Mouse (Mus musculus) natural killer cell, adult 2 months (primary cell): Measurements from ENCODE around the gene Ufc1.
A peak's percentile ranks its signal among the peaks of the same experiment; 100 is the strongest.

ENCODE experiments used
- DNase-seq, 2 experiments: peaks; one replicate each; pipeline ENCODE4 v3.0.0; 2022; ENCODE audit warnings: low spot score in 2 of 2

Gene Ufc1

GRCm38 (mm10) chr1:171271196-171271595 lies 23.6 kb downstream of the Ufc1 start:
- no peak for DNase-seq

GRCm38 (mm10) chr1:171270573-171270900 lies 24.3 kb downstream of the Ufc1 start:
- DNase-seq, result no peak

DNA sequence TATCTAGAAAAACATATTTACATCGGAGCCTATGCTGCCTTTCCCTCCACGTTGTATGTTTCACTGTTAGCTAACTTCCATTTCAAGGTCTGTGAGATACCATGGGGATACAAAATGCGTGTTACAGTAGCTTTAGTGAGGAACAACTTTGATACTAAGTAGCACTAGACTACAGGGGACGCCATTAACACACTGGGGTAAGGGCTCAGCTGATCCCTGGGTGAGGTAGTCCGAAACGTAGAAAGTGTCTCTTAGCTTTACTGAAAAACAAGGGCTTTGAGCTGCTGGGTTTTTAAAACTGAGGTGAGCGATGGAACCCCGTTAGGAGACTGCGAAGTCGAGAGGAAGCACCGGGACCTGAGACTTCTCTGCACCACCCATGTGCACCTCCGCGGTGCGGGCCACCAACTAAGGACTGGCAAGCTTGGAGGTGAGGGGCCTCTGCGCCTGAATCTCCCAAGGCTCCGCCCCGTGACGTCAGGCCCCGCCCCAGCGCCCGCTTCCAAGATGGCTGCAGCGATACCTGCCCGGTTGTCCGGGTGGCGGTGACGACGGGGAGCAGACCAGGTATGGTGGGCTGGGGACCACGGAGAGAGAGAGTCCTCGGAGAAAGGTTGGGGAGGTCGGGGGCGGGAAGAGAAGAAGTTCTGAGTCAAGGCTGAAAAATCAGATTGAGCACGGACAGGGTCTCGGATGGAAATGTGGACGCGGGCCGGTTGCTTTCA lies 24.8 kb downstream of the Ufc1 start, which contains the start of gene B4galt3:
Gene B4galt3, plus strand, starts transcription at position 481 of the 725 bp plus-strand sequence.
- DNase-seq, result peak; percentile 89 to 93

- DNase-seq, result no peak
Measured at GRCm38 (mm10) chr1:171268341-171268740, 26.5 kb downstream of the Ufc1 start.

GRCm38 (mm10) chr1:171265971-171266744 lies 28.7 kb downstream of the Ufc1 start:
- no peak for DNase-seq

DNA sequence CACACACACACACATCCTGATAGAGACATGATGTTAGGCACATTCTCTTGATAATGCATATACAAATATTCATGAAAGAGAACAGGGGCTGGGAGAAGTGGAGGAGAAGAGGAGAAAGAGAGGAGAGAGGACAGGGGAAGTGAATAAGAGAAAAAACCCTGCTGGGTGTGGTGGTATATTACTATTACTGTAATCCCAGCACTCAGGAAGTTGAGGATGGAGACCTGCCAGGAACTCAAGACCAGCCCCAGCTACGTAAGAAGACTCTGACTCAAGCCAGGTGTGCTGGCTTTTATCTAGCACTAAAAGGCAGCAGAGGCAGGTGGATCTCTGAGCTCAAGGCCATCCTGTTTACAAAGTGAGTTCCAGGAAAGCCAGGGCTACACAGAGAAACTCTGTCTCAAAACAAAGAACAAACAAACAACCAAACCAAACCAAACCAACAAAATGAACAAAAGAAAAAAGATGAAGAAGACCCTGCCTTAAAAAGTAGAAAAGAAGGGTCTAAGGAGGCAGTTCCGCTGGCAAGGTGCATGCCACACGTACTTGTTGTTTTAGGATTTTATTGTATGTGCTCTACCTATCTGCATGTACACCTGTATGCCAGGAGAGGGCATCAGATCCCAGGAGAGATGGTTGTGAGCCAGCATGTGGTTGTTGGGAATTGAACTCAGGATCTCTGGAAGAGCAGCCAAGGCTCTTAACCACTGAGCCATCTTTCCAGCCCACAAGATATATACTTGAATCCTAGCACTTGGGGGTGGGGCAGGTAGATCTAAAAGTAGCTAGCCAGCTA lies 31.0 kb downstream of the Ufc1 start:
- no peak for DNase-seq

DNA sequence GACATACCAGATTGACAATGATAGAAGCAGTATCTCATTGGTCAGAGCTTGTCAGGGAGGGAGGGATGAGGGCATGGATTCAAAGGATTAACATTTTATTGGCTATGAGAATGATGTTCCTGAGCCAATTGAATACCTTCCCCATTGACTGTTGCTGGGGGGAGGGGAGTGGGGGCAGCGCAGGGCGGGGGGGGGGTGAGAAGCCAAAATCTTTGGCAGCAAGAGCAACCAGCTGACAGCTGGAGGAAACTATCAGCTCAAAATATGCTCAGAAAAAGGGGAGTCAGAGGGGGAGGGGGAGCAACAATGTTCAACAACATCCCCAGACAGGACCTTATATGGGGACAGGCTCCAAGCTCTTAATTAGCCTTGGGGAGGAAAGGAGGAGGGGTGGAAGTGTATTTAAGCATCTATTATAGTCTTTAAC lies 31.6 kb downstream of the Ufc1 start:
- DNase-seq, result no peak

- DNase-seq, result no peak
Measured at GRCm38 (mm10) chr1:171262594-171263130, 32.2 kb downstream of the Ufc1 start.

- no peak for DNase-seq
Measured at GRCm38 (mm10) chr1:171260316-171260715, 34.5 kb downstream of the Ufc1 start.

DNA sequence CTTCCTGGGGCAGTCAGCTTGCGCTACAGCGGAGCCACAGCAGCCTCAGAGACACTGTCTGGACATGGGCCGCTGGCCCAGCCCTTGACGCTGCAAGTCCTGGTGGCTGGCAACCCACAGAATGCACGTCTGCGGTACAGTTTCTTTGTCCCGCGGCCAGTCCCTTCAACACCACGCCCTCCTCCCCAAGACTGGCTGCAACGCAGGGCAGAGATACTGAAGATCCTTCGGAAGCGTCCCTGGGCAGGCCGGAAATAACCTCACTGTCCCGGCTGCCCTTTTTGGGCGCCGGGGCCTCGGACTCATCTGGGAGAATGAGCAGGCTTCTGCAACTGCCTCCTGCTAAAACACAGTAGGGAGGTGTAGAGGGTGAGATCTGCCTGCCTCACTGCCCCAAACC lies 35.9 kb downstream of the Ufc1 start:
- DNase-seq, result no peak

DNA sequence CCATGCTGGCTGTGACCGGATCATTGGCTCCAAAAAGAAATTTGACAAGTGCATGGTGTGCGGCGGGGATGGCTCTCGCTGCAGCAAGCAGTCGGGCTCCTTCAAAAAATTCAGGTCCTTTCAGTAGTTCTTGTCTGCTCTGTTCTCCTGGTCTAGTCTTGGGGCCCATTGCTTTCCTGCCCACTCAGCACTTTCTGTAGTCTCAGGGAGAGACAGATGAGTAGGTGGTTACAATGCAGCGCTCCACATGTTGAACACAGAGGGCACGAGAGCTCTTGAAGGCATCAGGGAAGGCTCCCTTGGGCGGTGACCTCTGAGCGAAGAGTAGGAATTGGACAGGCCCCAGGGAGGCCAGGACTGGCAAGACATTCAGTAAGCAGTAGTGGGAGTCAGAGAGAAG lies 37.0 kb downstream of the Ufc1 start:
- DNase-seq, result no peak

DNA sequence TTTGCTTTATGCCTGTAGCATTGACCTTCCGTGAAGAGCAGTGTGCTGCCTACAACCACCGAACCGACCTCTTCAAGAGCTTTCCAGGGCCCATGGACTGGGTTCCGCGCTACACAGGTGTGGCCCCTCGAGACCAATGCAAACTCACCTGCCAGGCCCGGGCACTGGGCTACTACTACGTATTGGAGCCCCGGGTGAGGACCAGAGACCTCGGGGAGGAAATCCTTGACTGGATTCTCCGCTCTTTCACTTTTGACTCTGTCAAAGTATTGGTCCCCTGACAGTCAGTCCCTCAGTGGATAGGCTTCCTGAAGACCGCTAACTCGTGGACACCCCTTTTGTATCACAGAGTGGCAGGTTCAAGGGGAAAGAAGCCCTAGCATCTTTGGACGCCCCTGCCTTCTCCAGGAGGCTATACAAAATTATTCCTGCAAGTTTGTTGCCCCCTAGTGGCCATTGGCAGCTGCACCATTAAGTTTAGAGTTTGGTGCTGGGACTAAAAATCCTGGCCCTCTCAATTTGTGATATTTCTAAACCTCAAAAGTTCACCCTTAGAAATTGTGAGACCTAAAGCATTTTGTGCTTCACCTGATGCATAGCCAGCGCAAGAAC lies 37.8 kb downstream of the Ufc1 start:
- DNase-seq, result peak; percentile 50 to 69

DNA sequence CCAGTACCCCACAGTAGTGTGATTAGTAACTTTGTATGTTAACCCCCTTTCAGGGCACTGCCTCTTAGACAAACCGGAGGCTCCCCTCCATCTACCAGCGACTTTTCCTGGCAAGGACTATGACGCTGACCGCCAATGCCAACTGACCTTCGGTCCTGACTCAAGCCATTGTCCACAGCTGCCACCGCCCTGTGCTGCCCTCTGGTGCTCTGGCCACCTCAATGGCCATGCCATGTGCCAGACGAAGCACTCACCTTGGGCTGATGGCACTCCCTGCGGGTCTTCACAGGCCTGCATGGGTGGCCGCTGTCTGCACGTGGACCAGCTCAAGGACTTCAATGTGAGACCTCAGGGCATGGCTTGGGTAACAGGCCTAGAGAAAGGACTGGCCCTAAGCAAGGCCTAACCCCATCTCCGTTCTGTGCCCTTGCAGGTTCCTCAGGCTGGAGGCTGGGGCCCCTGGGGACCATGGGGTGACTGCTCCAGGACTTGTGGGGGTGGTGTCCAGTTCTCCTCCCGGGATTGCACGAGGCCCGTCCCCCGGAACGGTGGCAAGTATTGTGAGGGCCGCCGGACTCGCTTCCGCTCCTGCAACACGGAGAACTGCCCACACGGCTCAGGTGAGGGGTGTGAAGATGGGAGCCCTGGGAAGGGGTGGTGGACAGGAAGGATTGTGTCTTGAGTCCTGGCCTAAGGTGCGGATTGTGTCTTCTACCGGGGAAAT lies 38.6 kb downstream of the Ufc1 start:
- DNase-seq, result no peak

DNA sequence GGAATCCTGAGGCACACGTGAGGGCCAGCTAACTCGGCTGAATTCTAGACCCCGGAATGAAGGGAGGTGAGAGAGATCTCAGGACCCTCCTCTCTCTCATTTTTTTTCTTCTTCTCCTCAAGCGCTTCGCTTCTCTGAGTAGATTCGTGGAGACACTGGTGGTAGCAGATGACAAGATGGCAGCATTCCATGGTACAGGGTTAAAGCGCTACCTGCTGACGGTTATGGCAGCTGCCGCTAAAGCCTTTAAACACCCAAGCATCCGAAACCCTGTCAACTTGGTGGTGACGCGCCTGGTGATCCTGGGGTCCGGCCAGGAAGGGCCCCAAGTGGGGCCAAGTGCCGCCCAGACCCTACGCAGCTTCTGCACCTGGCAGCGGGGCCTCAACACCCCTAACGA lies 42.4 kb downstream of the Ufc1 start:
- no peak for DNase-seq

- DNase-seq, result no peak
Measured at GRCm38 (mm10) chr1:171251594-171252324, 43.1 kb downstream of the Ufc1 start.

- no peak for DNase-seq
Measured at GRCm38 (mm10) chr1:171250680-171251593, 43.9 kb downstream of the Ufc1 start, which contains the start of gene Ndufs2. TSS of gene Ndufs2 (minus strand) at chr1:171251388.

DNA sequence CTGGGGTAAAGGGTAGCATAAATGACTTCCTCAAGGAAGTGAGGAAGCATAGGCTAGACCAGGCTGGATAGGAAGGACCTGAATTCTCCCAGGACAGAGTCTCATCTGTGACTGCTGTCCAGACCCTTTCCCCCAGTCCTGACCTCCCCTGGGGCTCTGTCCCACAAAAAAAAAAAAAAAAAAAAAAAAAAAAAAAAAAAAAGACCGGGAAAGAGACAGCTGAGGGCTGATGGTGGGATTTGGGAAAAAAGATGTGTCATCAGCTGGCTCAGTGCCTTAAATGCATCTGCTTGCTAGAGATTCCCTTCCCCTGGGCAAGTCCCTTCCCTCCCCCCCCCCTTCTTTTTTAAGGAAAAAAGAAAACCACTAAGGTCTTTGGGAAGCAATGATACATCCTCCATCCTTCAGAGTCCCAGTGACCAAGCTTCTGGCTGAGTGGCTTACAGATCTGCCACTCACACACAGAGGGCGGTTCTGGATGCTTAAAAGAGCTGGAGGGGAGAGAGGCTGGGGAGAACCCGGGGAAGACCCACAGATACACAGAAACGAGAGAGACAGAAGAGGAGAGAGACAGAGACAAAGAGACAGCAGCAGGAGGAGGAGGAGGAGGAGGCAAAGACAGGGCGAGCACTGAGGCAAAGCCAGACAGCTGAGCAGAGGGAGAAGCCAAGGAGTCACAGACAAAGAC lies 44.8 kb downstream of the Ufc1 start, which contains the start of gene Adamts4:
Gene Adamts4, plus strand, starts transcription at position 509 of the 688 bp plus-strand sequence.
- DNase-seq, result no peak
